Mouse (Mus musculus): Measurements from ENCODE around the gene Traf3ip1.

Traf3ip1 gene

DNA sequence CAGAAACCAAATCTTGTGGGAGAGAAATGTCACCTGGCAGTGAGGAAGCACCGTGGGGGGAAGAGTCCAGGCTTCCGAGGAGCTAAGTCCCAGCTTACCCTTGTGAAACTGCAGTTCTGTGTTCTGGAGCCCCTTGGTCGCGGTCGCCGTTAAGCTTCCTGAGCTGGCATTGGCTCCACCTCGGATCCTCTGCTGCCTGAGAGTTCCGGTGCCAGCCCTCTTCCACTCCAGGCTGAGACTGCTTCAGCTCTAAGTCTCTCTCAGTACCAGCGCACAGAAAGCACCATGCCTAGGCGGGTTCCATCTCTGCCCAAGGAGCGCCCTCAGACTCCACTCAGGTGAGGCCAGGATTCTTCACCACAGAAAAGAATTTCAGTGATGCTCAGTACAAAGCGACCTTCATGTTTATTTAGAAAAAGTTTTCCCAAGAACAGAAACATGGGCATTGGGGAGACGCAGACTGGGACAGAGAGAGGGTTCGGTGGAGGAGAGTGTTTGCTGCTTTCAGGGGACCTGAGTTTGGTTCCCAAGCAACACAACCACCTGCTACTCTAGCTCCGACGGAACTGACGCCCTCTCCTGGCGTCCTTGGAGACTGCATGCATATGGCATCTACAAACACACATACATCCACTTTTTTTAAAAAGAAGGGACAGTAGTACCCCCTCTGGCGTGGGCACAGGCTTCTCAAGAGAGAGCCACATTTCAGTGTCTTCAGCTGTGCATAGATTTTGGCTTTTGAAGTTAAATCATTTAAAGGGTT, 39.7 kb downstream of the Traf3ip1 start:
- peak in 1 of 2 experiments; percentile 15 for DNase-seq

DNA sequence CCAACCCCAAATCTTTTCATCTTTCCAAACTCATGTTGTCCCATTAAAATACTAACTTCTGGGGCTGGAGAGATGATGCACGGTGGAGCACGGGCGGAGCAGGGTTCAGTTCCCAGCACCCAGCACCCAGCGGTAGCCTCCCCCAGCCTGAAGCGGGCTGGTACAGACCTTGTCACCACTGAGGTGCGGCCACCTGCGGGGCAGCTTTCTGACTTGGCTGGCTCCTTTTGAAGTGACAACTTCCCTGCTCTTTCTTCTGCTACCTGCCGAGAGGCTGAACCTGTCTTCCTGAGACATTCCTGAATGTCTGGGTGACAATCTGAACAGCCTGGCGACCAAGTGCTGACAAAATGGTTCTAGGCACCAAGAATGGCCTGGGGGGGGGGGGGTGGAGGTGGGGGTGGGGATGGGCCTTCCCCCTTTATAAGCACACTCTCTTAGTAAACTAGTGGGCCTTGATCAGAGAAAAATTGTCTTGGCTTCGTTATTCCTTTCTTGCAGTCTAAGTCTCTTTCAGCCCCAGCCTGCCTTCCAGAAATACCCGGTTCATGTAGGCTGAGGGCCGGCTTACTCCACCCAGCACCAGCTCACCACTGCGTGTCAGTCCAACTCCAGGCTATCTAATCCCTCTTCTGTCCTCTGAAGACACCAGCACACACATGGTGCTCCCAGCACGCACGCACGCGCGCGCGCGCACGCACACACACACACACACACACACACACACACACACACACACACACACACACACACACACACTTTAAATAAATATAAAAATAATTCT, 43.5 kb downstream of the Traf3ip1 start:
- DNase-seq, result no peak

DNA sequence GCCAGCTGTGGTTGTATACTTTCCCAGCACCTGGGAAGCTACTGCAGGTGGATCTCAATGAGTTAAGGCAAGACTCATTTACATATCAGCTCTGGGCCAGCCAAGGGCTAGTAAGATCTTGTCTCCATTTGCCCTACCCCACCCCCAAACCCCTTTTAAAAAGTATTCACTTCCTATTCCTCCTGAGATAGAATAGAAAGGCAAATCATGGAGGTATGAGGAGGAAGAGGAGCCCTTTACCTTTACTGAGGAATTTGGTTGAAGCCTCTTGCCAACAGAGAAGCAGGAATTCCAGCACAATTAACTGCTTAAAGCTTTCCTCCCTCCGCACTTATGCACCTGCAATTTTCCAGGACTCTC, 44.1 kb downstream of the Traf3ip1 start:
- DNase-seq, result no peak

DNA sequence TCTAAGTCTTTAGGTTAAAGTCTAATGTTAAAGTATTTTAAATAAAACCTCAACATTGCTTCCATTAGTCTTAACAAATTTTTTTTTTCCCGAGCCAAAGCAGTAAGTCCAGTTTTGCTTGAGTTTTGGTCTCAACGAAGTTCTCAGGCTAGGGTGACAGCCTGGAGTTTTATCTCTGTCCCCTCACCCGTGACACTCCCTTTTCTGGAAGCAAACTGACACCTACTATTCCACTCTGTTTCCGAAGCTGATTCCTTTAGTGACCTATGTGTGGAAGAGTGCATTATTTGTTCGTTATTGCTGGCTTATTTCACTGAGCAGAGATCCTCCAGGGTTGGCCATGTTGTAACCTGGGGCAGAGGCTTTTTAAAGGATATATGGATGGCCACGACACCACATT, 44.8 kb downstream of the Traf3ip1 start:
- DNase-seq, result no peak

DNA sequence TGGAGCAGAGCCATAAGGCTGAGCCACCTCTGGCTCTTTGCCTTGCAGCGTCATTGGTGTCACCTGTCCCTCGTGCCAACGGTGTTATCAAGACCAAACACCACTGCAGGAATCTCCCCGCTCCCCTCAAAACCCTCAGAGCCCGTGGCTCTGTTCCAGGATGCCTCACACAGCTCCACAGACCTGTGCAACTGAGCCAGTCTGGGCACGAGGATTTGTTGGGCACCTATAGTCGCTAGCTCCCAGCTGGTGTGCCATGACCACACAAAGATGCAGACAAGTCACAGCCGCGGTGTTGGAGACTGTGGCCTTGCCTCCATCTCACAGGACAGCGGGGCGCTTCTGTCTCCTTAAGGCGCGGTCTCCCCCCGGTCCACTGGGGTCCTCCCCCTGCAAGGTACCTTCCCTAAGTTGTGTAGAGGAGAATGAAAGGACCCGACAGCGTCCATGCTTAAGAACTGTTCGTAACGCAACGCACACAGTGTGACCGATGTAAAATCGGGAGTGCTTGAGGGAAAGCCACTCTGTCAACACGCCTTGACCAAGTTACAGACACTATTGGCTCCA, 45.3 kb downstream of the Traf3ip1 start:
- peak; percentile 63 to 67 for DNase-seq

DNA sequence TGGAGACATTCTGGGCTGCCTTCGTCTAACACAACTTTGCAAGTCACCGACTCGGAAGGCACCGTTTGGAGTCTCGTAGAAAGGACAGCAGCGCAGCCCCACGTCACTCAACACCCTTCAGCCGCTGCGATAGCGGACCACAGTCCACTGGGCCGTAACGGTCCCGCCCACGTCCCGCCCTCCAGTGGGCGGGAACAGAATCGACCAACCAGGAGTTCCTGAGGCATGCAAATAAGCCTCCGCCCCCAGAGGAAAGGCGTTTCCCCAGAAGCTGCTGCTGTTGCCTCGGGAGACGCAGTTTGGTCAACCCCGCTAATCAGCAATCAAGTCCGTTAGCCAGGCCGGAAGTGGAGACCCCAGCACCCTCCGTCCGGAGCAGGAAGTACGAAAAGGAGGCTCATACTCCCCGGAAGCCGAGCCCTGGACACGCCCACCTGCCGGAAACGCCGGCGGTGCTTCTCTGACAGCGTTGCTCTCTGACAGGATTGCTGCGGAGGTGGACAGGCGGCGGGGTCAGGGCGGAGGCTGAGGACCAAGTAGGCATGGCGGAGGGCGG, 45.9 kb downstream of the Traf3ip1 start, which contains the start of gene Asb1:
TSS of gene Asb1 (plus strand) at position 274 of the 556 bp plus-strand sequence.
- DNase-seq, result peak; percentile 95 to 96

DNA sequence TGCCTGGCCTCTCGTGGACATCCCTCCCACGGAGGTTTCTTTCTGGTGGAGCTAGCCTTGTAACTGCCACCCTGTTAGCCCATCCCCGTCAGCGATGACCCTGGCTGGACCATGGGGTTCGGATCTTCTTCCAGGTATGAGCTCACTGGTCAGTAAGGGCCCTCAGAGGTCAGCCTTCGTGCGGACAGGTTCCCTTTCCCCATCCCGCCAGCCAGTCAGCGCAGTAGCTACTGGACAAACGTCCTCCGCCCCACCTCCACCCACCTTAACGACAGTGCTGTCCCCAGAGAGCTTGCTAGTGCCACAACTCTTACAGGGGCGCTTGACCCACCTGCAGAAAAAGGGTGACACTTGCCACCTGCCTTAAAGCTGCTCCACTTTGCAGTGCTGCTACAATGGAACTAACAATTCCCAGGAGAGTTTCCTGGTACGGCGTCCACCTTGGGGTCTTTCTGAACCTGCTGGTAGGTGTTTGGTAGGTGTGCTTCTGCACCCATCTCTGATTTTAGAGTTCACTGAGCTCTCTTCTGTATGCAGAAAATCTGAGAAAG, 46.7 kb downstream of the Traf3ip1 start:
- peak in 1 of 2 experiments; percentile 26 for DNase-seq

DNA sequence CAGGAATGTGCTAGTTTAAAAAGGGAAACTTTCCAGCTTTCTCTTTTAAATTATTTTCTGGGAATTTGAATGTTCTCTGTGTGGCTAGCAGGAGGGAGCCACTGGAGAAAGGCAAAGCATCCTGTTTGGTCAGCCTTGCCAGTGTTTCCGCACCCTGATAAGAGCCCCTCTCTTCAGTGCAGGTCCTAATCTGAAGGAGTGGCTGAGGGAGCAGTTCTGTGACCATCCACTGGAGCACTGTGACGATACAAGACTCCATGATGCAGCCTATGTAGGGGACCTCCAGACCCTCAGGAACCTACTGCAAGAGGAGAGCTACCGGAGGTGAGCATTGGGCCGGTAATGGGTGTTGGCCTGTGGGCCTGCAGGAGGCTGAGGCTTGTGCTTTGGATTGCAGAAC, 49.5 kb downstream of the Traf3ip1 start:
- no peak for DNase-seq

DNA sequence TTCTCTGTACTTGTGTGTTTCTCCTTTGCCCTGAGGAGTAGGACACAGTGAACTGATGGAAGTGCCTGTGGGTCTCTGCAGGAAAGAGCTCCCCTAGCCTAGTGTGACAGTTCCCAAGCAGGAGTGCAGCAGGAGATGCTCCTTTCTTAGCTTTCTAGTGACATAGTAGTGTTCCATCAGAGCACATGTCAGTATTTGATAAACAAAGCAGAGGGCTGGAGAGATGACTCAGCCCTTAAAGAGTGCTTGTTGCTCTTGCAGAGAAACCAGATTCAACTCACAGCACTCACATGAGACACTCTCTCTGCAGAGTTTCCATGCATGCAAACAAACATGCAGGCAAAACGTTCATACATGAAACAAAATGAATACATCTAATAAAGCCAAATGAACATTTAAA, 50.8 kb downstream of the Traf3ip1 start:
- DNase-seq, result no peak

DNA sequence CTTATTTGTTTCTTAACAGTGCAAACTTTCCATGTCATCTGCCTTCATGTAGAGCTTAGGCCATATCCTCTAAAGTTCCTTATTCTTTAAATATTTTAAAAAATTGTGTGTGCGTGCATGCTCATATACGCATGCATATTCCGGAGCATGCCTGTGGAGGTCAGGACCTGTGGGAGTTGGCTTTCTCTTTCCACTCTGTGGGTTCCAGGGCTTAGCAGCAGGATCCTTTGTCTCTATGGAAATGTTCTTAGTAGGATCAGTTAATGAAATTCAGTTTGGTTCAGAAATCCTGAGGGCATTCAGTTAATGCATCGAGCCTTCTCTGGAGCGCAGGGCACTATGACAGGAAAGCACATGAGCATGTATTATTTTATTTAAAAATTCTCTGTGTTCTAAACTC, 53.1 kb downstream of the Traf3ip1 start:
- DNase-seq, result no peak

DNA sequence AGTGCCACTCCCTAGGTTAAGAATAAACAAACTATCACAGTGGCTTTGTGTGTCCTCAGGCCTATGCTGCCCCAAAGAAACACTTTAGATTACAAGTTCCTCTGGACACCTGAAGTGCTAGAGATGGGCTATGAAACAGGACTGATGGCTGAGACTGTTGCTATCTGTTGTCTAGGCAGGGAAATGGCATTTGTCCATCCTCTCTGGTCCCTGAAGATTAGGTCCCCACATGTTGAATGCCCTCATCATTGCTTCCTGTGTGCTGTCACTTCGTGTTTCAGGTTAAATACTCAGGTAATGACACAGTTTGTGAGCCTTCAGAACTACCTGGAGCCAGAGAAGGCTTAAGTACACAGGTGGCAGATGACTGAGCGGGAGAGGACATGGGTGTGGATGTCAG, 54.6 kb downstream of the Traf3ip1 start:
- no peak for DNase-seq

DNA sequence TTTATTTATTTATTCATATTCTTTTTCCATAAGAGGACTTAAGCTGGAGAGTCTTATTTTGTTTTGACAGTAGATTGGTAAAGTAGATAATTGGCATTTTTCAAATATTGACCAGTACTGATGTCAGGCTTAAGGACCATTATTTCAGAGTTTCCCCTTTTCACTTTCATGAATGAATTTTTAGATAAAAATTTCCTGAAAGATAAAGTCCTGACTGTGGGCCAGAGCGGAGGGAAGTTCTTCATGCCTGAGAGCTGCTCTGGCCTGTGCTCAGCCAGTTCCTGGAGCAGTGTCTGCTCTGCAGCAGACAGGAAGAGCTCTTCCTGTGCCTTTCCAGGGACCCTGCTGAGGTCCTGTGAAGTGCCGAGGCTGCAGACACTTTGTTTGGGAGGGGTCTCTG, 62.7 kb downstream of the Traf3ip1 start:
- no peak for DNase-seq

DNA sequence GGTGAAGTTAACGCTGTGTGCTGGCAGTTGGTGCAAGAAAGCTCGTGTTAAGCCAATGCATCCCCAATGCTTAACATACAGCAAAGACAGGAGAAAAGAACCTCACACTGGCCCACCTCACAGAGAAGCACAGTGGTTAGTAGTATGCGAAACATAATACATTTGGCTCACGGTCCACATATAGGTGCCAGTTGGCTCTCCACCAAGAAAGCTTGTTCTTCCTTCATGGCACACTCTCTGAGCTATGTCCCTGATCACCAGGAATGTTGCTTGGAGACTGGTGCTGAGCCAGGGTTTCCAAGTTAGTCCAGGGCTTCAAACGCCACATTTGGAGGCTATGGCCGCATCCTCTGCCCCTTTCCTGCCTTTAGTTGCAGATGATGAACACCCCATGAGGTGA, 66.8 kb downstream of the Traf3ip1 start:
- peak in 1 of 2 experiments; percentile 28 for DNase-seq

DNA sequence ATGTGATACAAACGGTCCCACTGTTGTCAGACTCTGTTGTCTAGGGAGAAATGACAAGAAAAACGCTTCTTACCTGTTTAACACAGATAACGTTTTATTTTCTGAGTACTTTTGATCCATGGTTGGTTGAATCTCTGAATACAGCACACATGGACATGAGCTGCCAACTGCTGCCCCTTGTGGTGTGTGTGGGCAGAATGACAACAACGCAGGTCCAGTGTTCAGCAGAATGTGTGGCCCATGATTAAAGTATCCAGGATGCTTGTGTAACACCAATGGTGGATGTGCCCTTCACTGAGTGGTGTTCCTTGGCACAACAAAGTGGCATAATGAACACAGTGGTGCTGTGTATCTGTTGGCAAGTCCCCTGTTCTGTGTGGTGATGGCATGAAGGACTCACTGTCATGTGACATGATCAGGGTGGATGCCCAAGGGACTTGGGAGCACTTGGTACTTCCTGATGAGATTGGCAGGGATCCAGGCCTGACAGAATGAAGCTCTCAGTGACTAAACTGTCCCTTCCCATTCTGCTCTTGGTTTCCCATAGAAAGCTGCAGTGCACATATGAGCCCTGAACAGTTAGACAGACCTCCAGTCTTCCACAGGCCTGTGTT, 68.6 kb downstream of the Traf3ip1 start:
- peak; percentile 37 to 47 for DNase-seq

DNA sequence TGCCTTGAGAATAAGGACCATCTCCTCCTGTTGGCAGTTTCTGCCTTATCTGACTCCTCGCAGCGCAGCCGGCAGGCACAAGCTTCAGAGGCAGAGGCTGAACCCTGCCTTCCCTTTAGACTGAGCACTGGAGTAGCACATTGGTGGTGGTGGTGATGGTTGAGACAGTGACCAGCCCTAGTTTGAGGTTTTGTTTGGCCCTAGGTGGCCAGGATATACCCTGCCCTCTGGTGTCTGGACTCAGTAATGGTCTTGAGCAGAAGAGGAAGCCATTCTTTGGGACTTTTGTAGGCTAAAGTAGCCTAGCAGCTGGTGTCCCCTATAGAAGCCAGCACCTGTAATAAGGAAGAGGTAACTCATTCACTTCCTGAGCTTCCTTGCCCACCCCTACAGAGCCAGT, 69.6 kb downstream of the Traf3ip1 start:
- DNase-seq, result peak; percentile 19 to 21

DNA sequence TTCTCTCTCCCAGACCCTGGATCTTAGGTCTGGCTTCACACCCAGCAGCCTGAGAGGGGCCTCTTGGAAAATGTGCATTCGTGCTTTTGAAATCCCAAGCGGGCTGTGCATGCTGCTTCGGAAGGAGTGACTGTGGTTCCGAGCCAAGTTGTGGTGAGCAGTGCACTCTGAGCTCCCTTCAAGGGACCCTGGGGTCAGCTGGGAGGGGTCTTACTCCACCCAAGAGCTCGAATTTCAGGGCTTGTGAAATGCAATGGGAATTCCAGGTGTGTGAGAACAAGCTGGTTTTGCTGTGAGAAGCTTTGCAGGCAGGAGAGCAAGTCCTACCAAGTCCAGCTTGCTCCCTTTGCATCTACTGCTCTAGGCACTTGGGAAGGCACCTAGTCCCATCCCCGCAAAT, 70.2 kb downstream of the Traf3ip1 start:
- DNase-seq, result no peak

DNA sequence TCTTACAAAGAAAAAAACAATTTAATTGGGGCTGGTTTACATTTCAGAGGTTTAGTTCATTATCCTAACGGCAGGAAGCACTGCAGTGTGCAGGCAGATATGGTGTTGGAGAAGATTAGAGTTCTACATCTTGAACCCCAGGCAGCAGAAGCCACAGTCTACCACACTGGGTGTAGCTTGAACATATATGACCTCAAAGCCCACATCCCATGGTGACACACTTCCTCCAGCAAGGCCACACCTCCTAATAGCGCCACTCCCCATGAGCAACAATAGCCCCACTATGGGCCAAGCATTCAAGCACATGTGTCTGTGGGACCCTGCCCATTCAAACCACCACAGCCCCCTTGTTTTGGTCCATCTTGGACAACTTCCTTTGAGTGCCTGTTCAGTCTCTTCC, 72.8 kb downstream of the Traf3ip1 start:
- DNase-seq, result no peak

DNA sequence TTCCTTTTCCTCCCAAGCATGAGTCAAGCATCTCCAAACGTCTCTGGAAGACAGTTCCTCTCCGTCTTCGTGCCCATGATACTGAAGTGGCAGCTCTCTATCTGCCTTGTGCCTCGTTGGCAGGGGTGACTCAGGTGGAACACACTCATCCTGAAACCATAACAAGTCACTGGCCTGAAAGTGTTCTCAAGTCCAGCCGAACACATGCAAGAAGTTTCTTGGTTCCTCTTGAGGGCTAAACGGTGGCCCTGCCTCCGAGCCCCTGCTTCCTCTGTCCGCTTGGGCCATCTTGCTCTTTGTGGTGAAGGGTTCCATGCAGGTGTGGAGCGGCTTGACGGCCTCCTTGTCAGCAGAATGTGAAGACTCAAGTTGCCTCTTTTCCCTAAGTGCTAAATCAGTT, 78.0 kb downstream of the Traf3ip1 start:
- no peak for DNase-seq

DNA sequence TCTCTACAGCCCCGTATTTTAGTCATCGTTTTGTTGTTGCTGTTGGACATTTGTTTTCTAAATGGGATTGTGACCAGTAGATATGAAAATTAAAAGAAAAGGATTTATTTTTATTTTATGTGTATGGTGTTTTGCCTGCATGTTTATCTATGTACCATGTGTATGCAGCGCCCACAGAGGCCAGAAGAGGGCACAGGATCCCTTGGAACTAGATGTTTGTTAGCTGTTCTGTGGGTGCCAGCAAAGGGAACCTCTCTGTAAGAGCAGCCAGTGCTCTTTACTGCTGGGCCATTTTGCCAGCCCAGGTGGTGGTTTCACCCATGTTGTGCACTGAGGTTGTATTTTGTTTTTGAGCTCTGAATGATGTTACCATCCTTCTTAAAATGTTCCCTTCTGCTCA, 79.8 kb downstream of the Traf3ip1 start:
- peak; percentile 83 to 86 for DNase-seq

DNA sequence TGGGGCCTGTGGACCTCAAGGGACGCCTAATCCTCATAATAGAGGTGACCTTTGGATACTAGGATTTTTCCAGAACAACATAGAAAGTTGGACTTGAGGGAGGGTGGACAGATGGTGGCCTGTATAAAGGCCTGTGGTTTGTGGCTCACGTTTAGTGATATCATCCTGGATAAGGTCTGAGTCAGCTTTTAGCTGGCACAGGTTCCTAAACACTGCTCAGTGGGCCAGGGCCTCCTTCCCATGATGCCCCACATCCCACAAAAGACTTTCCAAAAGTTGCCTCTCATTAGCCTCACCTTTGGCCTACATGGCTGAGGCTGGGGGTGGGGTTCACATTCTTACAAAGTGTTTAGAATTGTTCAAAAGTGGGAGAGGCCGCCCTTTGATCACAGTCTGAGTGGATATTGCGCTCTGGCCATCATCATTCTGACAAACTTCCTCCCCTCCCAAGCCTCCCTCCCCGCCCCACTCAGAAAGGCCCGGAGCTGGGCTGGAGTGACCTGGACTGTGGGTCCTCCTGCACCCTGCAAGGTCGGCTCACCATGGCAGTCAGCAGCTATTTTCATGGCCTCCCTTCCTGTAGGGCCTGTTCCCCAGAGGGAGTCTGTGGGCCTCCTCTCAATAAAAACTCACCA, 83.6 kb downstream of the Traf3ip1 start:
- no peak for DNase-seq

Data from cerebellum, postnatal 10 days (tissue).